Mouse (Mus musculus) neural tube, embryonic 14.5 days (tissue): ENCODE measurements around the gene Ppp1r1b. TPM values are rescaled to one million over a fixed set of nuclear protein-coding genes. Genes with fewer than 3 reads are reported as not detected.

Experiments used
- ATAC-seq: fragments of 200-750 bp; cut with Nextera tagmentation; 2 replicates; pipeline ENCODE4 v1.8.0; 2017; ENCODE audit warnings: low read depth, mild to moderate bottlenecking, moderate TSS enrichment, moderate library complexity
- H3K27ac ChIP-seq: fragments of 300-500 bp; sonication (generic); 2 replicates; pipeline ENCODE4 v1.5.1; 2014; ENCODE audit warnings: low read depth, mild to moderate bottlenecking, control low read depth, low read length, moderate library complexity, mixed read lengths
- H3K27me3 ChIP-seq: fragments of 300-500 bp; sonication (generic); 2 replicates; pipeline ENCODE4 v1.6.1; 2014; ENCODE audit warnings: low read length; ENCODE audit not compliant: control insufficient read depth, insufficient read depth
- H3K36me3 ChIP-seq: fragments of 300-500 bp; sonication (generic); 2 replicates; pipeline ENCODE4 v1.6.1; 2014; ENCODE audit warnings: low read length, mixed read lengths; ENCODE audit not compliant: control insufficient read depth, insufficient read depth
- H3K4me1 ChIP-seq: fragments of 300-500 bp; sonication (generic); 2 replicates; pipeline ENCODE4 v1.6.1; 2014; ENCODE audit warnings: low read length; ENCODE audit not compliant: control insufficient read depth, insufficient read depth
- H3K4me2 ChIP-seq: fragments of 300-500 bp; sonication (generic); 2 replicates; pipeline ENCODE4 v1.6.1; 2014; ENCODE audit warnings: mild to moderate bottlenecking, low read depth, low read length, control low read depth
- H3K4me3 ChIP-seq: fragments of 300-500 bp; sonication (generic); 2 replicates; pipeline ENCODE4 v1.5.1; 2014; ENCODE audit warnings: low read depth, low read length, control low read depth, mixed read lengths
- H3K9ac ChIP-seq: fragments of 300-500 bp; sonication (generic); replicated peaks from 2 replicates; pipeline ENCODE4 v1.6.1; 2014; ENCODE audit warnings: low read depth, mild to moderate bottlenecking, control low read depth, low read length, mixed read lengths
- H3K9me3 ChIP-seq: fragments of 300-500 bp; sonication (generic); 2 replicates; pipeline ENCODE4 v1.6.1; 2016; ENCODE audit warnings: low read length; ENCODE audit not compliant: control insufficient read depth
- WGBS: fragments of 180-500 bp; shearing (Covaris S2); extraction: QIAGEN DNeasy Blood & Tissue Kit; methylation state at CpG from one replicate; pipeline ENCODE4 v1.1.7; 2014; 5-methylcytosine and 5-hydroxymethylcytosine counted together
- polyA plus RNA-seq: library from polyadenylated mRNA; unstranded; fragments of >200 nt; fragmentation: Nextera tagmentation; extraction: Ambion mirVana; gene quantifications from 2 replicates; pipeline ENCODE4 v1.2.1, GENCODE M21; 2014

Ppp1r1b gene
- polyA plus RNA-seq, 1 experiment from 2014 or later: 2.4 TPM

DNA sequence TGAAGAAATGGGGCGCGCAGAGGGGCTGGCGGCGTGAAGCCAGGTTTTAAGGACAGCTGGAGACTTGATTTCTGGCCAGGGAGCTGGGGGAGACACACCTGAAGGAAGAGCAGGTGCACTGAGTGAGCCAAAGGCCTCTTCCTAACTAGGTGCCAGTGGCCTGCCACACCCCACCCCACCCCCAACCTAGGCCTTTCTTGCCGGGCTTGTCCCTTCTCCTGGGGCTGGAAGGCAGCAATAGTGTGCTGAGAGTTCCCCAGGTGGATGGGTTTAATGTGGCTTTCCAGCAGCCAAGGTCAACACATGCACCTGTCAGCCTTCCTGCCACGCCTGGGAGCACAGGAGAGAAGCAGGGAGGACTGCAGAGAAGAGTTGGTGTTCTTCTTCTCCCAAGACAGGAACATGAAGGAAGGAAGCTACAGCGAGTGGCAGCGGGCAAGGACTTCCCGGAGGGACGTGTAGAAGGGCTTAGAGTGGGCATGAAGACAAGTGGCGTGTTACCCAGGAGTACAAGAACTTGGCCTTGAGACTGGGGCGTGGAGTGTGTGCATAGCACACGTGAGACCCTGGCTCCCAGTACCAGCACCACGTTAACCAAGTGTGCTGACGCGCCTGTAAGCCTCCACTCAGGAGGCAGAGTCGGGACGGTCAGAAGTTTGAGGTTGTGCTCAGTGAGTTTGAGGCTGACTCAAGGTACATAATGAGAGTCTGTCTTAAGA lies 4.2 kb downstream of the Ppp1r1b start:
- no peak overlapping the region for H3K27ac ChIP-seq
- no peaks in the 10 kb centered on the region for H3K36me3 ChIP-seq
- no peak overlapping the region for H3K9ac ChIP-seq
- H3K4me3 ChIP-seq: no peak overlapping the region
- WGBS: 80% methylated on average over 18 of the region's 18 CpGs
- no peaks in the 10 kb centered on the region for H3K9me3 ChIP-seq
- peaks cover 13% of the 10 kb centered on the region for H3K4me1 ChIP-seq
- ATAC-seq: no peak
- no peak overlapping the region for H3K4me2 ChIP-seq
- H3K27me3 ChIP-seq: peaks cover 44% of the 10 kb centered on the region

DNA sequence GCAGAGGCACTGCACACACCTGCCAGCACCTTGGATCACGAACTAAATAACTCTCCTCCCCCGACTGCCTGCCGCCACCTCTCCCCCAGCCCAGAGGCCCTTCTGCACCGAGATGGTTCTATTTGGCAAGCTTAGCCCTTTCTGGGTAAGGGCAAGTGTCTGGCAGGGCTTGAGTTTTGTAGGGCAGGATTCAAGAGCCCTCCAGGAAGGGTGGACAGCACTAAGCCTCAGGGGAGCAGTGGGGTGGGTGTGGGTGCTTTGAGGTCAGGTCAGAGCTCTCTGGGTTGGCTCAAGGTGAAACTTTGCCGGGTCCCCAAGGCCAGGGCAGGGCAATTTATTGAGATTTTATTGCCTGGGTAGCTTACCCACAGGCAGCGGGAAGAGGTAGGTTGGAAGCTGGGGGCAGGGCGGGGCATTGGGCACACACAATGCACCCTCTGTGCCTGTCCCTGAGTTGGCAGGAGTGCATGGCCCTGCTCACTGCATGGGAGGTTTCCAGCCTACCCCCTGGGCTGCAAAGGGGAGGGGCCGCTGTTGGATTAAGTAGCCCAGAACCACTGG lies 5.5 kb downstream of the Ppp1r1b start:
- H3K9ac ChIP-seq: no peak overlapping the region
- H3K36me3 ChIP-seq: no peaks in the 10 kb centered on the region
- WGBS: 37% methylated on average over 8 of the region's 8 CpGs
- no peaks in the 10 kb centered on the region for H3K9me3 ChIP-seq
- H3K4me1 ChIP-seq: peaks cover 10% of the 10 kb centered on the region
- H3K27me3 ChIP-seq: peaks cover 39% of the 10 kb centered on the region
- no peak overlapping the region for H3K4me3 ChIP-seq
- H3K27ac ChIP-seq: no peak overlapping the region
- no peak overlapping the region for H3K4me2 ChIP-seq
- no peak for ATAC-seq

DNA sequence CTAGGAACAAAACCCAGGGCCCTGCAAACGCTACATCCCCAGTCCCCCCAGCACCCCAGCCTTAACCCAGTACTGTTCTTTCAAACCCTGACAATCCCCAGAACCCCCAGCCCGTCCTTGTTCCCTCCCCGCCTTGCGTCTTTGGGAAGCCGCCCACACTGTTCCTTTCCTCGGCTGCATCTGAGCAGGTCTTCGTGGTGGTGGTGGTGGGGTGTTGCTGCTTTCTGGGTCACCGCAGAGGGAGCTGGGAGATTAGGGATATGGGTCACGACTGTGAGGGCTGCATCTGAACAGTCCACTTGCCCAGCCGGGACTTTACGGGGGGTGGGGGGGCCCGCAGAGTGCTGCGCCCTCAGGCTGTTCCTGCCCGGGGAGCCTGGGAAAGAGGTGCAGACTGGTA lies 6.2 kb downstream of the Ppp1r1b start:
- WGBS: 75% methylated on average over 14 of the region's 14 CpGs
- no peak overlapping the region for H3K9ac ChIP-seq

DNA sequence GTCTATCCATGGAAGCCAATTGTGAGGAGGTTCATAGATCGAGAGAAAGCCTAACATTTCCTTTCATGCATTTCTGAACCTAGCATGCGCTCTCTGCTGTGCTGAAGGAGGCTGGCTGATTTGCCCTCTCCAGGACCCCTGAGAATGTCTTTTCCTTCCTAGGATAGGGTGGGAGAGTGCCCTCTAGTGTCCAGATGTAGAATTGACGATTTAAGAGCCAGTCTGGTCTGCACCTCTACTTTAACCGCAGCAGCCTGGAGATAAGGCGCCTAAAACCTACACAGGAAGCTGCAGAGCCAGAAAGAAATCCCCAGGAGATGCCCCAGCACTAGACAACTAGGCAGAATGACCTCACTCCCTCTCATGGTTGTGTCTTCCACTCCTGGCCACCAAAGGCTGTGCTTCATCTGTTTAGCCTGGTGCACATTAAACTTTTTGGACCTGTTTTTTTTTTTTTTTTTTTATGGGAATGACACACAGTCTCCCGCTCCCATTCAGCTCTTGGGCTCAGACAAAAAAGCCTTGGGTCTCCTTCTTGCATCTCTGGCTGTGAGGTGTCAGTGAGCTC lies 7.6 kb downstream of the Ppp1r1b start:
- no peaks in the 10 kb centered on the region for H3K36me3 ChIP-seq
- 6% methylated on average over 6 of the region's 6 CpGs for WGBS
- no peak overlapping the region for H3K9ac ChIP-seq
- H3K9me3 ChIP-seq: no peaks in the 10 kb centered on the region
- peaks cover 22% of the 10 kb centered on the region for H3K4me1 ChIP-seq
- ATAC-seq: no peak
- H3K27me3 ChIP-seq: peaks cover 19% of the 10 kb centered on the region
- H3K27ac ChIP-seq: no peak overlapping the region
- H3K4me3 ChIP-seq: no peak overlapping the region
- H3K4me2 ChIP-seq: no peak overlapping the region

More for the DNA sequence above, 6.2 kb downstream of the Ppp1r1b start:
- ATAC-seq: no peak
- Histone ChIP-seq H3K27me3 (peaks cover 33% of the 10 kb centered on the region), H3K36me3 (no peaks in the 10 kb centered on the region), H3K4me1 (peaks cover 13% of the 10 kb centered on the region), H3K27ac (no peak overlapping the region), H3K4me2 (no peak overlapping the region), H3K4me3 (no peak overlapping the region), H3K9me3 (no peaks in the 10 kb centered on the region)

DNA sequence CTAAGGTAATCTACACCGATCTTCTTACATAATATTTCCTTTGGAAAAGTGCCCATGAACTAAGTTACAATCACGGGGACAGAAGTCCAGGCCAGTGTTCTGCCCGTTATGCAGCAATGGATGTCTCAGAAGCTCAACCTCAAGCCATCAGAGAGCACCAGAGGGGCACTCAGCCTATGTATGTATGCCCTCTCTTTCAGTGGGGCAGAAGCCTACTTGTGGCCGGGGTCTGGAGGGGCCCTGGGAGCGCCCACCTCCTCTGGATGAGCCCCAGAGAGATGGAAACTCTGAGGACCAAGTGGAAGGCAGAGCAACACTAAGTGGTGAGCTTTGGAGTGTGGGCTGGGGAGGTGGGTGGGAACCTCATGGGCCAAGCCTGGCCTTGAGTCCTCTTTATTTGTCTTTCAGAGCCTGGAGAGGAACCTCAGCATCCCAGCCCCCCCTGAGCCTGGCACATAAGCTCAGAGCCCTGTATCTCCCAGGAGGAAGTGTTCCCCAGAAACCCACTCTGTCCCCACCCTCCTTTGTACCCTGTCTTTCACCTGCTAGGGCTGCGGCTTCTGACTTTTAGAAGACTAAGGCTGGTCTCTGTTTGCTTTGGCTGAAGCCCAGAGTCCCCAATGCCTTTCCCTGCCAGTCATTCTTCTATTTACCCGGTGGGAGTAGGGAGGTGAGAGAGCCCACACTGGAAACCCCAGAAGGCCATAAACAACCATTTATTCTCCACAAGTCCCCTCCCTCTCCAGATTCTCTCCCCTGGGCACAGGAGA lies 8.6 kb downstream of the Ppp1r1b start:
- WGBS: 77% methylated on average over 7 of the region's 7 CpGs
- no peak overlapping the region for H3K4me3 ChIP-seq
- H3K4me1 ChIP-seq: peaks cover 26% of the 10 kb centered on the region
- no peak overlapping the region for H3K9ac ChIP-seq
- H3K27me3 ChIP-seq: peaks cover 11% of the 10 kb centered on the region
- no peaks in the 10 kb centered on the region for H3K36me3 ChIP-seq
- no peak overlapping the region for H3K4me2 ChIP-seq
- H3K27ac ChIP-seq: no peak overlapping the region
- H3K9me3 ChIP-seq: no peaks in the 10 kb centered on the region
- no peak for ATAC-seq

DNA sequence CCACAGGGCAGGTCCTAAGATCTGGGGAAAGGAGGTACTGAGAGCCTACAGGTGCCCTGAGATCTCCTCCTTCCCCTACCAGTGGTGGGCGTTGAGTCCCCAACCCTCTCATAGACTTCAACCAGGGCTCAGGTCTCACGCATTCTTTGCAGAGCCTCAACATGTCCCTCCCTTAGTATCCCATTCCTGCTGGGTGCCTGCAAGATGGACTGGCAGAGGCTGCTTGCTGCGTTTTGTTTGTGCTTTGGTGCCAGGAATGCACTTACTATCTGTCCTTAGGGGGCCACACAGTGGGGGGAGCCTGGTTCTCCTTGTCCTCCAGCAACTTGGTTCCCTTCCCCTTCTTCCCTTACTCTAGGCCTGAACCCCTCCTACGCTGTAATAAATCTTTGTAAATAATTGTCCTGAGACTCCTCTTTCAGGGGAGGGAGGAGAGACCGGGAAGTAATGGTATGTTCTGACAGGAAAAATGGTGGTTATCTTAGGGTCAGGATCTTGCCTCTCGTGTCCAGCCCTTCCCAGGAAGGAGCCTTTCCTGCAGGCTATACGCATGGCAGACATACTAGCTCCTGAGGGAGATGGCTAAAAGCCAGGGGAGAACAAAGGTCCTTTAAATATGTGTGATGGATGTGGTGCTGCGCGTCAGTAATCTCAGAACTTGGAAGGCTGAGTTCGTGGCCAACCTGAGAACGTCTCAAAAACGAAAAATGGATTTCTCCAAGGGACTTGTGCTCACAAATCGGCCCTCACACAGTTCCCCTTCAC lies 9.4 kb downstream of the Ppp1r1b start:
- H3K4me2 ChIP-seq: peak overlapping the region; percentile 75
- H3K4me1 ChIP-seq: peaks cover 26% of the 10 kb centered on the region
- H3K36me3 ChIP-seq: no peaks in the 10 kb centered on the region
- no peaks in the 10 kb centered on the region for H3K9me3 ChIP-seq
- H3K27ac ChIP-seq: peak overlapping the region; percentile 71; the same call in 1 of the 2 replicates
- peaks cover 3% of the 10 kb centered on the region for H3K27me3 ChIP-seq
- WGBS: 7% methylated on average over 13 of the region's 13 CpGs
- H3K9ac ChIP-seq: peak overlapping the region; percentile 58; the same call in 1 of the 2 replicates
- H3K4me3 ChIP-seq: peak overlapping the region; percentile 55
- no peak for ATAC-seq

DNA sequence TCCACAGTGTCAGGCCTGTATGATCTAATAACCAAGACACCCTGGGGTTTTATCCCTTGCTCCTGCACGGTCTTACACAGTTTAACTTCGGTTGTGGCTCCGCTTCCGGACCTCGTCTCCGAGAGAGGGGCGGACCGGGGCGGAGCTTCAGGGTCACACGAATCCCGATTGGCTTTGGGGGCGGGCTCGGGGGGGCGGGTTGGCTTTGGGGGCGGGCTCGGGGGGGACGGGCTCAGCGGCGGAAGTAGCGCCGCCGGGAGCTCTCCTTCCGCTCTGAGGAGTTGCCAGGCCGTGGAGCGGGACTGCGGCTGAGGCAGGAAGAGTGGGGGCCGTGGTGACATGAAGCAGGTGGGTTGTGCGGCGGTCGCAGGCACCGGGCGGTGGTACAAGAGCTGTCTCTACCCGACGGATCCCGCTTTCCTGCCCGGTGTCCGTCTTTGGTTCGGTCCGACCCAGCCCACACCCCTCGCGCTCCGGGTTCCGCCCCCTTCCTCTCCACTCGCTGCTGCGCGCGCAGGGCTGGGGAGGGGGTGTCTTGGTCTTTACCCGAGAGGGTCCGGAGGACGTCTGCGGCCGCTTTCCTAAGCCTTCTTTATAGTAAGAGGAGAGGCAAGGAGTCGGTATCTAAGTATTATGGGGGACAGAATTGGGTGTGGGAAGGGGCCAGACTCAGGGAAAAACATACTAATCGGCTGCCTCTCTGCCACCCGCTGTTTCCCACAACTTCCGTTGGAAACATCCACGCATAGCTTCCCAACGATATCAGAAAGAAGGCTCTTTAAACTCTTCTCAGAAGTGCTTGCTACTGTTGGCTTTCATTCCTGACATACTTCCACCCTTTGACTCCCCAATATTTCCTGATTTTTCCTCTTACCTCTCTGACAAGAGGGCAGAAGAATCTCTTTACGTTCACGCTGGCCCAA lies 10.2 kb downstream of the Ppp1r1b start, which contains the start of gene Stard3:
Stard3 (plus strand) TSS at position 208 of the 923 bp plus-strand sequence.
- H3K9me3 ChIP-seq: no peaks in the 10 kb centered on the region
- peaks cover 26% of the 10 kb centered on the region for H3K4me1 ChIP-seq
- H3K4me3 ChIP-seq: peak within 1 kb of the TSS; percentile 55
- H3K27ac ChIP-seq: peak within 1 kb of the TSS; percentile 71
- H3K36me3 ChIP-seq: no peaks in the 10 kb centered on the region
- H3K27me3 ChIP-seq: peaks cover 3% of the 10 kb centered on the region
- peak within 1 kb of the TSS; percentile 75 for H3K4me2 ChIP-seq
- H3K9ac ChIP-seq: peak within 1 kb of the TSS; percentile 58
- ATAC-seq: peak; percentile 89
- WGBS: under 1% methylated on average over 56 of the region's 60 CpGs
